Mouse (Mus musculus) stomach, postnatal 0 days (tissue): ENCODE results near the gene Bclaf1.
A peak's percentile ranks its signal among the peaks of the same experiment; 100 is the strongest.

ENCODE experiments used
- CTCF ChIP-seq: IDR thresholded peaks from 2 replicates; pipeline ENCODE4 v1.5.1; 2016; ENCODE audit warnings: antibody characterized with exemption, low read depth, mild to moderate bottlenecking, moderate library complexity
- EP300 ChIP-seq: optimal IDR thresholded peaks from 2 replicates; pipeline ENCODE3; 2016; ENCODE audit warnings: antibody characterized with exemption

- TF ChIP-seq CTCF (peak; percentile 38), EP300 (no peak)
Observed at GRCm38 (mm10) chr10:20372046-20372445, 59.8 kb downstream of the Bclaf1 start.
